Mouse (Mus musculus): ENCODE measurements around the gene Nhlrc4.

Gene Nhlrc4

GRCm38 (mm10) chr17:25958771-25959494, 14.2 kb upstream of the Nhlrc4 start:
- no peak for DNase-seq (ENCODE audit: low read depth)

GRCm38 (mm10) chr17:25957586-25958051, 12.9 kb upstream of the Nhlrc4 start:
- DNase-seq (ENCODE audit: low read depth), result no peak

GRCm38 (mm10) chr17:25956631-25957030, 11.9 kb upstream of the Nhlrc4 start:
- no peak for DNase-seq (ENCODE audit: low read depth)

- DNase-seq (ENCODE audit: low read depth), result no peak
These were observed 11.4 kb upstream of the Nhlrc4 start for GRCm38 (mm10) chr17:25956201-25956600.

GRCm38 (mm10) chr17:25955736-25956135, 11.0 kb upstream of the Nhlrc4 start:
- DNase-seq (ENCODE audit: low read depth), result no peak

GRCm38 (mm10) chr17:25954671-25955070, 9.9 kb upstream of the Nhlrc4 start:
- no peak for DNase-seq (ENCODE audit: low read depth)

GRCm38 (mm10) chr17:25953161-25953560, 8.4 kb upstream of the Nhlrc4 start:
- DNase-seq (ENCODE audit: low read depth), result no peak

- DNase-seq (ENCODE audit: low read depth), result no peak
These were observed 7.3 kb upstream of the Nhlrc4 start, which contains the start of gene A930017K11Rik for GRCm38 (mm10) chr17:25951803-25952623. A930017K11Rik (minus strand) TSS chr17:25952565.

GRCm38 (mm10) chr17:25951225-25951802, 6.6 kb upstream of the Nhlrc4 start:
- DNase-seq (ENCODE audit: low read depth), result peak; percentile 30

- DNase-seq (ENCODE audit: low read depth), result no peak
These were observed 5.9 kb upstream of the Nhlrc4 start for GRCm38 (mm10) chr17:25950706-25951105.

GRCm38 (mm10) chr17:25949981-25950380, 5.2 kb upstream of the Nhlrc4 start:
- peak; percentile 24 for DNase-seq (ENCODE audit: low read depth)

- no peak for DNase-seq (ENCODE audit: low read depth)
These were observed 3.3 kb upstream of the Nhlrc4 start for GRCm38 (mm10) chr17:25948051-25948450.

GRCm38 (mm10) chr17:25947576-25947975, 2.8 kb upstream of the Nhlrc4 start:
- no peak for DNase-seq (ENCODE audit: low read depth)

GRCm38 (mm10) chr17:25946891-25947290, 2.1 kb upstream of the Nhlrc4 start:
- DNase-seq (ENCODE audit: low read depth), result no peak

- DNase-seq (ENCODE audit: low read depth), result no peak
These were observed 1.6 kb upstream of the Nhlrc4 start for GRCm38 (mm10) chr17:25946349-25946748.

GRCm38 (mm10) chr17:25945517-25946155, 875 bp upstream of the Nhlrc4 start:
- DNase-seq (ENCODE audit: low read depth), result no peak

GRCm38 (mm10) chr17:25943769-25944168, 992 bp downstream of the Nhlrc4 start:
- DNase-seq (ENCODE audit: low read depth), result no peak

- DNase-seq (ENCODE audit: low read depth), result no peak
These were observed 1.5 kb downstream of the Nhlrc4 start for GRCm38 (mm10) chr17:25943221-25943620.

GRCm38 (mm10) chr17:25942597-25943151, 2.1 kb downstream of the Nhlrc4 start:
- DNase-seq (ENCODE audit: low read depth), result no peak

GRCm38 (mm10) chr17:25941511-25942241, 3.1 kb downstream of the Nhlrc4 start:
- peak; percentile 86 for DNase-seq (ENCODE audit: low read depth)

GRCm38 (mm10) chr17:25934526-25934925, 10.2 kb downstream of the Nhlrc4 start:
- no peak for DNase-seq (ENCODE audit: low read depth)

All from NIH3T3 (cell line).